Mouse (Mus musculus) E14TG2a.4 (cell line): ENCODE measurements around the gene Ralgapb.

Source experiments
- H3K27me3 ChIP-seq: 2 replicates; pipeline ENCODE4 v1.6.1; 2014; ENCODE audit warnings: low read length, control low read depth; ENCODE audit not compliant: insufficient read depth
- H3K36me3 ChIP-seq: 2 replicates; pipeline ENCODE4 v1.6.1; 2014; ENCODE audit warnings: low read length, control low read depth; ENCODE audit not compliant: insufficient read depth
- H3K4me1 ChIP-seq: replicated peaks from 2 replicates; pipeline ENCODE4 v1.6.1; 2014; ENCODE audit warnings: low read depth, low read length, control low read depth
- H3K4me3 ChIP-seq: replicated peaks from 2 replicates; pipeline ENCODE4 v1.5.1; 2014; ENCODE audit warnings: mild to moderate bottlenecking, low read length
- H3K9me3 ChIP-seq: 2 replicates; pipeline ENCODE4 v1.6.1; 2014; ENCODE audit warnings: low read length, control low read depth
- CTCF ChIP-seq: conservative IDR thresholded peaks from 2 replicates; pipeline ENCODE4 v1.5.1; 2014; ENCODE audit warnings: low read length
- NANOG ChIP-seq: IDR thresholded peaks from 2 replicates; pipeline ENCODE4 v1.6.1; 2014; ENCODE audit warnings: borderline replicate concordance, low read length, mixed read lengths
- POU5F1 ChIP-seq: IDR thresholded peaks from 2 replicates; pipeline ENCODE4 v1.6.1; 2014; ENCODE audit warnings: low read length, borderline replicate concordance

Gene Ralgapb

DNA sequence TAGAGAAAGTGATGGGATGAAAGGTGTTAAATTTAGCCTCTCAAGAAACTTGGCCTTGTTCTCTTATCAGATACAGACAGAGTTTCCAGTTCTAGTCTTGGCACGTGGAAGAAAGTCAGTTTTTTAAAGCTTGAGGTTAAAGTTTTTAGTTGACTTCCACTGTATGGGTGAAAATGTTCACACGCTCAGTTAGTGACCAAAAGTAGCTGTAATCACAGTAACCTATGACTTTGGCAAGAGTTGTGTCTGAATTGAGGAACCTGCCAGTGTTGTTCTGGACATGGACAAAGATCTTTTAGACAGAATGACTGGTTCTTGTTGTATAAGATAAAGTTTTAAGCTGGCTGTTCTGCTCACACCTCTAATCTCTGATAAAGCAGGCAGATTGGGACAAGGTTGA, 3.6 kb downstream of the Ralgapb start:
- no peaks in the 10 kb centered on the region for H3K27me3 ChIP-seq

DNA sequence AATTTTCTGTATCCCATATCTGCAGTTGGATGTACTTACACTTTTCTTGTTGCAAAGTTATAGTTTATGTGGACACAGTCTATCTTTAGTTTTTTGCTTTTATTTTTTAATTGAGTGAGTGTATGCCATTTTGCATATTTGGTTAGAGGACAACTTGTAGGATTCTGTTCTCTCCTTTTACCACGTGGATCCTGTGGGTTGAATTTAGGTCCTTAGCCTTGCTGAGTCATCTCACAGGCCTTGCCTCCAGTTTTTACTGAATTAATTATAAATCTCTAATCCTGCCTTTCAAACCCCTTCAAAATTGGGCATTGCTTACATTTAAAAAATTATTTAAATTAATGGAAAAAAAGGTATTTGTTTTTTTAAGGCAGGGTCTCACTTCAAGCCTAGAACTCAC, 6.2 kb downstream of the Ralgapb start:
- no peak overlapping the region for H3K4me3 ChIP-seq
- H3K36me3 ChIP-seq: 0 out of 2 replicates have a peak, but pooled peaks cover 3% of the 10 kb centered on the region
- H3K9me3 ChIP-seq: no peaks in the 10 kb centered on the region
- H3K4me1 ChIP-seq: peaks cover 6% of the 10 kb centered on the region
- no peak for TF ChIP-seq POU5F1
- TF ChIP-seq NANOG: no peak
- no peak for TF ChIP-seq CTCF
- no peaks in the 10 kb centered on the region for H3K27me3 ChIP-seq

More for the DNA sequence above, 3.6 kb downstream of the Ralgapb start:
- Histone ChIP-seq H3K36me3 (no peaks in the 10 kb centered on the region), H3K4me1 (peaks cover 20% of the 10 kb centered on the region), H3K9me3 (no peaks in the 10 kb centered on the region), H3K4me3 (no peak overlapping the region)
- no peak for TF ChIP-seq CTCF
- TF ChIP-seq POU5F1: no peak
- no peak for TF ChIP-seq NANOG

DNA sequence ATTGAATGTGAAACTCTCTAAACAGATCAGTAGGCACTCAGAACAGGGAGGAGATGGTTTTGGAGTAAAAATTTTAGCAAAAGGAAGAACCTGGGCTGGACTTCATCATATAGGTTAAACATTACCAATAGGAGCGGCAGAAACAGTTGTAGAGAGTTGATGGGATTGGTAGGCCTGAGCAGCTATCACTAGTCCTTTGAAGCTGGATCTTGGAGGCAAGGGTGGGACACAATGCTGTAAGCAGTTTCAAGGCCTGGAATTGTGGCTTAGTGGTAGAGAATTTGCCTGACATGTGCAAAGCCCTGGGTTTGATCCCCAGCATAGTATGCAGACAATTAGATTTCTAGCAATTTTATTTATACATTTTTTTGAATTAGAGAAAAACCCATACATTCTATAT, 9.0 kb downstream of the Ralgapb start:
- Histone ChIP-seq H3K9me3 (no peaks in the 10 kb centered on the region), H3K4me3 (no peak overlapping the region), H3K27me3 (no peaks in the 10 kb centered on the region), H3K4me1 (no peaks in the 10 kb centered on the region), H3K36me3 (peaks cover 22% of the 10 kb centered on the region; the same call in 1 of the 2 replicates)
- TF ChIP-seq POU5F1: no peak
- no peak for TF ChIP-seq NANOG
- no peak for TF ChIP-seq CTCF

DNA sequence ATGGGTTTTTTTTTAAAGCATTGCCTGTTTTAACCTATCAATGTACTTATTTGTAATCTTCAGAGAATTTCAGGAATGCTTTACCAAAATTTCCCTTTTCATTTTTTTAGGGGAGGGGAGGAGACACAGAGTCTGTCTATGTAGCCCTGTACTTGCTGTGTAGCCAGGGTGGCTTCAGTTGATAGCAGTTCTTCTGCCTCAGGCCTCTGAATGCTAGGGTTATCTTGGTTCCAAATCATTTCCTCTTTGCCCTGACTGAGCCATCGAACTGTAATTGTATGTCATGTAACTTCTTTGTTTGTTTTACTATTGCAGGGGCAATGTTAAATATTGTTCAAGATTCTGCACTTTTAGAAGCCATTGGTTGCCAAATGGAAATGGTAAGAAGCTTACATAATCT, 36.2 kb downstream of the Ralgapb start:
- H3K4me3 ChIP-seq: no peak overlapping the region
- no peaks in the 10 kb centered on the region for H3K9me3 ChIP-seq
- H3K36me3 ChIP-seq: peaks cover 60% of the 10 kb centered on the region
- TF ChIP-seq NANOG: no peak
- TF ChIP-seq POU5F1: no peak
- TF ChIP-seq CTCF: no peak
- no peaks in the 10 kb centered on the region for H3K4me1 ChIP-seq
- no peaks in the 10 kb centered on the region for H3K27me3 ChIP-seq

DNA sequence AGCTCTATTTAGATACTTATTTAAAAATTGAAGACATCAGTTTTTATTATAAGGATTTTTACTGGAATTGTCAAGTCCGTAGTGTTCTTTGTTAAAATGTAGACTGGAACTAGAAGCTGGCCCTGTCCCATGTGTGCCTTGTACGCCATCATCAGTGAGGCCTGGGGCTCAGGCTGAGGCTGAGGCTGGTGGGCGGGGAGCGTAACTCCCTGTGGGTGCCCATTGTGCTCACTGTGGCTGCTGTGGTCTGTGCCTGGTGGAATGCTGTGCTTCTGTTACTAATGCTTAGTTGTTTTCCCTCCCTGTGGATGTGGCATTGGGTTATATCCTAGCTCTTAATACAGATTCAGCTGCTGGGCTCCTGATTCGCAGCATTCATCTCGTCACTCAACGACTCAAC, 40.2 kb downstream of the Ralgapb start:
- TF ChIP-seq POU5F1: no peak
- no peak for TF ChIP-seq CTCF
- TF ChIP-seq NANOG: no peak
- Histone ChIP-seq H3K36me3 (peaks cover 63% of the 10 kb centered on the region), H3K4me3 (no peak overlapping the region), H3K27me3 (no peaks in the 10 kb centered on the region), H3K4me1 (no peaks in the 10 kb centered on the region), H3K9me3 (no peaks in the 10 kb centered on the region)

DNA sequence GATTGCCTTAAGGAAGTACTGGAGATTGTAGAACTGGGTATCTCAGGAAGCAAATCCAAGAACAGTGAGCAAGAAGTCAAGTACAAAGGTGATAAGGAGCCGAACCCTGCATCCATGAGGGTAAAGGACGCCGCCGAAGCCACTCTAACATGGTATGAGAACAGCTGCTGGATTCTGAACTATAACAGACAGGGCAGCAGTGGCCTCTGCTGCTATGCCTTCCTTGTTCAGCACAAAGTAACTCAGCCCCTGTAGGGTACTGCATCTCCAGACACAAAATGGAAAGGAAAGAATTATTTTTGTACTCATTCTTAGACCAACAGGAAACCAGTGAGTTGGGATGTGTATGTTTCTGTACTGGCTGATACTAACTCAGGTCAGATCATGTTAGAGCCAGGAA, 46.8 kb downstream of the Ralgapb start:
- H3K9me3 ChIP-seq: no peaks in the 10 kb centered on the region
- 0 out of 2 replicates have a peak, but pooled peaks cover 3% of the 10 kb centered on the region for H3K4me1 ChIP-seq
- H3K4me3 ChIP-seq: no peak overlapping the region
- no peaks in the 10 kb centered on the region for H3K27me3 ChIP-seq
- no peak for TF ChIP-seq POU5F1
- no peak for TF ChIP-seq CTCF
- H3K36me3 ChIP-seq: peaks cover 76% of the 10 kb centered on the region

DNA sequence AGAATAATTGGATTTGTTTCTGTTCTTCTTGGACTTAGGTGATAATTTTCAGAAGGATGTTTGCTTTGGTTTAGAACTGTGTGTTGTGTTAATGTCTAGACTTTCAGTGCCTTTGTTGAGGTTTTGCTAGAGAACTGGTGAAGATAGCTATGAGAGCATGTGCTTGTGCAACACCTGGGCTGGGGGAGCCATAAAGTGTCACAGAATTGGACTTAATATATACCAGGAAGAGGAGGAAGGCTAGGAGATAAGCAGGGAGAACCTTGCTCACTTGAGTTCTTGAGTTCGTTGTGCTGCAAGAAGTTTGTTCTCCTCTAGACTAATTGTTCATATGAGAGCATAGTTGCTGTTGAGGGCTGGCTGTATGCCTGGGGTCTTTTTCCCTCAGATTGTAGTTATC, 48.0 kb downstream of the Ralgapb start:
- Histone ChIP-seq H3K4me1 (0 out of 2 replicates have a peak, but pooled peaks cover 5% of the 10 kb centered on the region), H3K4me3 (no peak overlapping the region), H3K27me3 (no peaks in the 10 kb centered on the region), H3K9me3 (no peaks in the 10 kb centered on the region), H3K36me3 (peaks cover 79% of the 10 kb centered on the region)
- TF ChIP-seq CTCF: no peak
- TF ChIP-seq NANOG: no peak
- TF ChIP-seq POU5F1: no peak

DNA sequence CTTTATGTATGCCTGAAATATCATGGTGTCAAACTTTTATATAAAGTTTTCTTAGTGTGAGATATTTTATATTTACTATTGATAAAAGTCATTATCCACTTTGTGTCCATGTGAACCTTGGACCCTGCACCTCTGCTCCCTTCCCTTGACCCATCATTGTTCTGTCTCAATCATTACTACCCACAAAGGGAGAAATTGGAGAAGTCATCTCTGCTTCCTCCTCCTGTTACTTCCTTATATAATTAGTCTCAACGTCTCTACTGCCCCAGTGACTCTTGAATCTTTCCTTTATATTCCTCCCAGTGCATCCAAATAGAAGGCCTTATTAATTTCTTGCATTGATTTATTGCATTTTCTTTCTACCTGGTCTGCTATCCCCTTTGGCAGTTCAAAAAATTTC, 52.8 kb downstream of the Ralgapb start:
- Histone ChIP-seq H3K4me1 (0 out of 2 replicates have a peak, but pooled peaks cover 5% of the 10 kb centered on the region), H3K36me3 (peaks cover 85% of the 10 kb centered on the region), H3K9me3 (no peaks in the 10 kb centered on the region), H3K4me3 (no peak overlapping the region), H3K27me3 (no peaks in the 10 kb centered on the region)
- TF ChIP-seq CTCF (no peak), POU5F1 (no peak), NANOG (no peak)

DNA sequence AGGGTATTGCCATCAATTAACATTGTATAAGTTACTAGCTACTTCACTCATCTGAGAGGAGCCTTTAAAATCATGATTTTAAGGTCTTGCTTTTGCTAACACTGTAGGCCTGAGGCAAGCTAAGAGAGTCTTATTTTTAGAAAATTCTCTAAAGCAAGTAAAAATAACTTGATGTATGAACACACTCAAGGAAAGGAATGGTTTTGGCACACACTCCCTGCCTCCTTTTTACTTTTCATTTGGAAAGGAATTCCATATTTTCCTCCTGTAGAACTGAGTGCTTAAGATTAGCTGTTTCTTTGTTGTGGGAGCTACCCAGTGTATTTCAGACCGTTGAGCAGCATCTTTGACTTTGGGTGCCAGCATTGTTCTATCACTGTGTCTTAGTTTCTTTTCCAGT, 64.5 kb downstream of the Ralgapb start:
- Histone ChIP-seq H3K4me1 (peaks cover 3% of the 10 kb centered on the region), H3K9me3 (no peaks in the 10 kb centered on the region), H3K4me3 (no peak overlapping the region), H3K27me3 (no peaks in the 10 kb centered on the region), H3K36me3 (peaks cover 67% of the 10 kb centered on the region)
- TF ChIP-seq POU5F1 (no peak), CTCF (no peak), NANOG (no peak)

DNA sequence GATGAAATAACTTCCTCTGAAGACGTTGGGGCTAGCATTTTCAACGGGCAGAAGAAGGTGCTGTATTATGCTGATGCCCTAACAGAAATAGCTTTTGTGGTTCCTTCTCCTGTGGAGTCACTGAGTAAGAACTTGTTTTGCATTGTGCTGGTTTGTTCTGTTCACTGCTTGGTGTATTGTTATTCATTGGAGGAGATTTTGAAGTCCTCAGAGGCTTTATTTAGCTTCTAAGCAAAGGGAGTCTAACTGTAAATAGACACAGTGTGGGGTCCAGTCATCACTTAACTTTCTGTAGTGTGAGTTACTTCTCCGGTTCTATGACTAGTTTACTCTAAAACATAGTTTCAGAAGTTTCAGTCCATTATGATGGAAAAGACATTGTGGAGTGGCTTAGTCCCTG, 68.0 kb downstream of the Ralgapb start:
- no peaks in the 10 kb centered on the region for H3K9me3 ChIP-seq
- H3K36me3 ChIP-seq: peaks cover 85% of the 10 kb centered on the region
- no peak overlapping the region for H3K4me3 ChIP-seq
- no peaks in the 10 kb centered on the region for H3K27me3 ChIP-seq
- TF ChIP-seq NANOG (peak; percentile 92; the same call in 1 of the 2 replicates), POU5F1 (no peak)
- peaks cover 3% of the 10 kb centered on the region for H3K4me1 ChIP-seq
